Mouse (Mus musculus) splenic B cell, adult 2 months (primary cell): ENCODE measurements around the gene Cyfip2.

Experiments
- DNase-seq: peaks from one replicate; pipeline ENCODE4 v3.0.0-alpha.2; 2011; ENCODE audit warnings: low read depth, low spot score
- H3K27me3 ChIP-seq: 2 replicates; pipeline ENCODE4 v1.6.1; 2012; ENCODE audit warnings: mild to moderate bottlenecking, low read length, moderate library complexity, mixed read lengths; ENCODE audit not compliant: control insufficient read depth, poor library complexity, insufficient read depth, severe bottlenecking
- H3K36me3 ChIP-seq: 2 replicates; pipeline ENCODE4 v1.6.1; 2012; ENCODE audit warnings: mild to moderate bottlenecking, low read length, moderate library complexity, mixed read lengths; ENCODE audit not compliant: control insufficient read depth, poor library complexity, insufficient read depth, severe bottlenecking

The Cyfip2 gene

GRCm38 (mm10) chr11:46299901-46300300 is 12.8 kb downstream of the Cyfip2 start:
- H3K27me3 ChIP-seq = no peaks in the 10 kb centered on the region
- DNase-seq = no peak
- no peaks in the 10 kb centered on the region; the same call in 1 of the 2 replicates for H3K36me3 ChIP-seq

DNA sequence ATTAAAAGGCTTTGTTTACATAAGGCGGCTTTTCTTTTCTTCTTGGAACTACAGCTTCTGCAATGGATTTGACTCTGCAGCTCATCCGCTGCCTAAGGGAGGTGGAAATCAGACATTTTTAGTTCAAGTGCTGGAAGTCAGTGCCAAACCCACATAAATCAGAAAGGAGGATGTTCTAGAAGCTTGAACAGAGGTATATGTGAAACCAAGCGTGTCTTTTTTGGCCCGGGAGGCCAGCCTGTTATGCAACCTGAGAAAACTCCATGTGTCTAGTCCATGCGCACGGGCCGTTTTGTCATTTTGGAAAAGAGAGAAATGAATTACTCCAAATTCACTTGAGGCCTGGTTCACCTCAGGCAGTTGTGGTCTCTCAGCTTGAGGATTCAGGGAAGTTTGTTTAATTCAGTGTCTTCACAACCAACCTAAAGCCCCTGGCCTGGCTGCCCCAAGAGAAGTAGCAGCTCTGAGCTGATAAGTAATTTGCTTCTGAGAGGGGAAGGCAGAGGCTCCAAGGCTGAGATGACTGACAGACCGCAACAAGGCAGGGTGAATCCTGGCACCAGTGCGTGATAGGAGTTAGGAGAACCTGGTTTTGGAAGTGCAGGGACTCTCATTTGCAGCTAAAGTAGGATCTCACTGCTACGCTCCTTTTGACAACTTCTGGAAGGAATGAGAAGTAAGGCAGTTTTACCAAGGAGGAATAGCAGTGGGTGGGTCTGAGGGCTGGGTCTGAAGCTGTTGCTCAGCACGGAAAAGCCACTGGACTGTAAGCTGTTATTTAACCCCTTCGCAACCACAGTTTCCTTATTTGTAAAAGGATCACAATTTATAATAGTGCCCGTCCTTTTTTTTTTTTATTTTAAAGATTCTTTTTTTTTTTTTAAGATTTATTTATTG is 13.5 kb downstream of the Cyfip2 start:
- Histone ChIP-seq H3K36me3 (no peaks in the 10 kb centered on the region; the same call in 1 of the 2 replicates), H3K27me3 (no peaks in the 10 kb centered on the region)
- peak; percentile 46 for DNase-seq

DNA sequence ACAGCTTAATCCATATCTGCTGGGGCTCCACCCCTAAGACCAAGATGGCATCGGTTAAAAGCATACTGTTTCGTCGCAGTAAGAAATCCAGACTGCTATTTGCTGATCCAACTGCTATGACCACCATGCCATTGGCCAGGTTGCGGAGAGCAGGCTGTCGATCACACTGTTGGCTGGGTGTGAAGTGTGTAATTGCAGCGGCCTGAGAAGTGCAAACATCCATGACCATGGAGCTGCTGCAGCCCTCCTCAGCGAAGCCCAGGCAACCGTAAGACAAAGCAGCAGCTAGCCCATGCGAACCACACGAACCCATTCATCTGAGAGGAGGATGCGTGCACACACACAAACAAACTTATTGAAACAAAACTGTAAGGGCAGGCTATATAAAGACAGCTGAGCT is 18.3 kb downstream of the Cyfip2 start:
- Histone ChIP-seq H3K36me3 (peaks cover 7% of the 10 kb centered on the region), H3K27me3 (no peaks in the 10 kb centered on the region)
- DNase-seq = no peak

- Histone ChIP-seq H3K27me3 (no peaks in the 10 kb centered on the region), H3K36me3 (peaks cover 13% of the 10 kb centered on the region)
- DNase-seq = no peak
Measured at GRCm38 (mm10) chr11:46293491-46293890, 19.2 kb downstream of the Cyfip2 start.

- no peak for DNase-seq
- Histone ChIP-seq H3K27me3 (no peaks in the 10 kb centered on the region), H3K36me3 (peaks cover 19% of the 10 kb centered on the region)
Measured at GRCm38 (mm10) chr11:46290988-46291405, 21.7 kb downstream of the Cyfip2 start.

GRCm38 (mm10) chr11:46289561-46289960 is 23.1 kb downstream of the Cyfip2 start:
- Histone ChIP-seq H3K27me3 (no peaks in the 10 kb centered on the region), H3K36me3 (peaks cover 25% of the 10 kb centered on the region)
- no peak for DNase-seq

DNA sequence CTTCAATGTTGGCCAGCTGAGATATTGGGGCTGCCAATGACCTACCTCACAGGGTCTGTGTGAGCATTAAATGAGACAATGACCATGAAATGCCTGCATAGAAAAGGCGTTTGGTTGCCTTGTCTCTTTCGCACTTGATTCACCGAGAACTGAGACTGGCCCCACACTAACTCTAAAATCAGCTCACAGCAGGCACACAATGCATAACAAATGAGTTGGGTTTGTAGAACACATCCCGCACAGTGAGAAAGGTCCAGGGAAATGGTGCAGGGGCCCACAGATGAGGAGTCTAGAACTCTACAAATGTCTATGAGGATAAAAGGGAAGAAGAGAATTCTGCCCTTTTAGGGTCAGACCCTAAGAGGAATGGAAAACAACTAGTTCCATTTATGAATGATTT is 23.6 kb downstream of the Cyfip2 start:
- H3K27me3 ChIP-seq = no peaks in the 10 kb centered on the region
- no peak for DNase-seq
- H3K36me3 ChIP-seq = peaks cover 28% of the 10 kb centered on the region

GRCm38 (mm10) chr11:46288091-46288490 is 24.6 kb downstream of the Cyfip2 start:
- Histone ChIP-seq H3K27me3 (no peaks in the 10 kb centered on the region), H3K36me3 (peaks cover 32% of the 10 kb centered on the region)
- DNase-seq = no peak

- Histone ChIP-seq H3K36me3 (peaks cover 39% of the 10 kb centered on the region), H3K27me3 (no peaks in the 10 kb centered on the region)
- peak; percentile 90 for DNase-seq
Measured at GRCm38 (mm10) chr11:46286803-46287202, 25.9 kb downstream of the Cyfip2 start.

DNA sequence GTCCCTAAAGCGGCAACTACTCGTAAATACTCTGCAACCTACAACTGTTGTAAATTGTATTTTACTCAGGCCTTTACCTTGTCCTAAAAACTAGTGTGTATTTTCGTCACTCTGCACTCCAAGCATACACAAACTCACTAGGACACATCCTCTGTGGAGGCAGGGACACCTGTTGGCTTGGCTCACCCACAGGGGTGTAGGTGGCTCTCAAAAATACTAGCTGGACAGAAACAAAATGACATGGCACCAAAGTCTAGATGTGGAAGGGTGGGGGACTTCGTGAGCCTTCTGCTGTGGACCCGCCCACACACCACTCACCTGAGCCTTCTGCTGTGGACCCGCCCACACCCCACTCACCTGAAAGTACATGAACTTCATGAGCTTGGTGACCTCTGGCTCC is 28.9 kb downstream of the Cyfip2 start:
- Histone ChIP-seq H3K27me3 (no peaks in the 10 kb centered on the region), H3K36me3 (peaks cover 35% of the 10 kb centered on the region)
- no peak for DNase-seq

DNA sequence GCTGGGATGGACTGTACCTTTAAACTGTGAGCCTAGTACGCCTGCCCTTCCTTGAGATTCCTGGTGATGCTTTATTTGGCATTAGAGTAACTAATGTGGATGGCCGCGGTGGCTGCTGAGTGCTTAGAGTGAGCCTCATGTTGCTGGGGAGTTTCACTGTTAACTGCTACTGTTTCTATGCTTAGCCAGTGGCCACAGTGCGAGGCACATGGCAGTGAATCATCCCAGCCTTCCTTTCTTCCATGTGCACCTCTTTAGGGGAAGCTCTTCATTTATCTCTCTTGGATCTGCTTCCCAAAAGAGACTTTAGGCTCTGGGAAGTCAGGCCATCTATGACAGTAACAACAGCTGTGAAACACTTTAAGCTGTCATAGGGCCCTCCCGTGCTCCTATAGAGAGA is 30.0 kb downstream of the Cyfip2 start:
- DNase-seq = no peak
- Histone ChIP-seq H3K36me3 (peaks cover 32% of the 10 kb centered on the region), H3K27me3 (no peaks in the 10 kb centered on the region)

GRCm38 (mm10) chr11:46278709-46279108 is 34.0 kb downstream of the Cyfip2 start:
- no peak for DNase-seq
- no peaks in the 10 kb centered on the region for H3K27me3 ChIP-seq
- H3K36me3 ChIP-seq = peaks cover 33% of the 10 kb centered on the region

- H3K27me3 ChIP-seq = no peaks in the 10 kb centered on the region
- DNase-seq = no peak
- H3K36me3 ChIP-seq = peaks cover 34% of the 10 kb centered on the region
Measured at GRCm38 (mm10) chr11:46278140-46278539, 34.5 kb downstream of the Cyfip2 start.

DNA sequence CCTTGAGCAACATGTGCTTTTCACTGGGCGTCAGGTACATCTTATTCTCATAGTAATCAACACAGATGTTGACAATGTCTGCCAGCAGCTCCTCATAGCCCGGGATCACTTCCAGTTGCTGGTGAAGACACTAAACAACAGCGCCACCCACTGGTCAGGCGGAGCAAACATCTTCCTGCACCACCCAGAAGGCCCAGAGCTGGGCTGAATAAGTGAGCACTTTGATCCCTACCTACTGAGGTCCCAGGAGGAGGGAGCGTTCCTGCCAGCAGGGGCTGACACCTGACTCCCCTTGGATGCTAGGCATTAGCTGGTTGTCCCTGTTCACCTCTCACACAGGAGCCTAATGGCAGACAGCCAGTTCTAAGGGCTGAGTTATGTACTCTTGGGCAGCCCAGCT is 35.9 kb downstream of the Cyfip2 start:
- peak; percentile 74 for DNase-seq
- no peaks in the 10 kb centered on the region for H3K27me3 ChIP-seq
- peaks cover 33% of the 10 kb centered on the region for H3K36me3 ChIP-seq

DNA sequence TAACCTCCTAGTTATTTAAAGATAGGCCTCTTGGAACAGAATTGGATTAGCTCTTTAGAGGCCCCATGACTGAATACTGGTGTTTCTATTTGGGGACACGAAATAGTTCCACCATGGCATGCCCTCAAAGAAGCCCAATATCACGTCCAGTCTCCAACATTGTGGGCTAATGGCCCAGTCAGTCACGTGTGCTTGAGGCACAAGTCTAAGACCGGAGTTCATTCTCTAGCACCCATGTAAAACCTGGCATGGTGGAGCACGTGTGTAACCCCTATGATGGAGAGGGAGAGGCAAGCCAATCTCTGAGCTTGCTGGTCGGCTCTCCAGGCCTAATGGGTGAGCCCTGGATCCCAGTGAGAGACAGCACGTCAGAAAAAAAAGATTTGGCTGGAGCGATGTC is 36.5 kb downstream of the Cyfip2 start:
- H3K27me3 ChIP-seq = no peaks in the 10 kb centered on the region

More for the DNA sequence above, 36.5 kb downstream of the Cyfip2 start:
- peaks cover 34% of the 10 kb centered on the region for H3K36me3 ChIP-seq
- no peak for DNase-seq
